Mouse (Mus musculus) Patski (cell line): ENCODE measurements around the gene Llgl2. TPM values are rescaled to one million over a fixed set of nuclear protein-coding genes. Genes with fewer than 3 reads are reported as not detected.

Experiments
- ATAC-seq: fragments of 100-300 bp; one replicate; pipeline ENCODE4 v1.8.0; 2021
- CTCF ChIA-PET: fragments of 350-600 bp; sonication (Branson Sonifier 250); formaldehyde crosslinking; loops from one replicate; lab custom pipeline; 2022; ENCODE audit warnings: inconsistent platforms; lab: Charles Lee
- POLR2A ChIA-PET: fragments of 350-600 bp; sonication (Branson Sonifier 250); formaldehyde crosslinking; loops from one replicate; lab custom pipeline; 2022; ENCODE audit warnings: antibody characterized with exemption, inconsistent platforms; lab: Charles Lee
- DNase-seq: peaks from one replicate; pipeline ENCODE4 v3.0.0-alpha.2; 2011; ENCODE audit warnings: low read depth, low spot score
- H3K27me3 ChIP-seq: fragments of 371-371 bp; one replicate; pipeline ENCODE4 v1.5.1; 2021
- CTCF ChIP-seq: fragments of 100-300 bp; IDR thresholded peaks from one replicate; pipeline ENCODE4 v1.5.1; 2021
- in situ Hi-C: fragments of 300-500 bp; cut with MboI; formaldehyde crosslinking; loops from 3 replicates; pipeline ENCODE4 v1.11.1; 2018; ENCODE audit warnings: low pct_unique_long_range_greater_than_20kb, mixed read lengths
- polyA plus RNA-seq: library from polyadenylated mRNA; unstranded; gene quantifications from one replicate; pipeline ENCODE4 v1.2.3, GENCODE M21; 2021

The Llgl2 gene
- polyA plus RNA-seq, 1 experiment from 2014 or later = 163 TPM

- in situ Hi-C loops = no loop called here
- CTCF ChIA-PET = interaction anchor here (1.3 to 9.1 kb wide), 4 partner anchors 10 to 48 kb away, joined by 3 to 46 read pairs (median 8); no protein-coding TSS in a partner anchor
- DNase-seq (no peak), ATAC-seq (no peak)
- no peak for TF ChIP-seq CTCF
- POLR2A ChIA-PET = interaction anchor here (3.2 kb wide), 1 partner anchor 11 kb away, joined by 27 read pairs; no protein-coding TSS in a partner anchor
- H3K27me3 ChIP-seq = no peaks in the 10 kb centered on the region
Measured at GRCm38 (mm10) chr11:115832064-115832463, 8.2 kb downstream of the Llgl2 start.

- no peak for ATAC-seq
- no peak for TF ChIP-seq CTCF
- DNase-seq = no peak
- ChIA-PET POLR2A (interaction anchor here (3.2 kb wide), 1 partner anchor 10 kb away, joined by 27 read pairs; no protein-coding TSS in a partner anchor), CTCF (interaction anchor here (1.3 to 9.1 kb wide), 4 partner anchors 10 to 48 kb away, joined by 3 to 46 read pairs (median 8); no protein-coding TSS in a partner anchor)
- no peaks in the 10 kb centered on the region for H3K27me3 ChIP-seq
- in situ Hi-C loops = no loop called here
Measured at GRCm38 (mm10) chr11:115832523-115832922, 8.7 kb downstream of the Llgl2 start.

- no peaks in the 10 kb centered on the region for H3K27me3 ChIP-seq
- CTCF ChIA-PET = interaction anchor here (1.8 to 9.1 kb wide), 3 partner anchors 9 to 27 kb away, joined by 7 to 46 read pairs (median 8); no protein-coding TSS in a partner anchor
- in situ Hi-C loops = no loop called here
Measured at GRCm38 (mm10) chr11:115833021-115833513, 9.2 kb downstream of the Llgl2 start.

DNA sequence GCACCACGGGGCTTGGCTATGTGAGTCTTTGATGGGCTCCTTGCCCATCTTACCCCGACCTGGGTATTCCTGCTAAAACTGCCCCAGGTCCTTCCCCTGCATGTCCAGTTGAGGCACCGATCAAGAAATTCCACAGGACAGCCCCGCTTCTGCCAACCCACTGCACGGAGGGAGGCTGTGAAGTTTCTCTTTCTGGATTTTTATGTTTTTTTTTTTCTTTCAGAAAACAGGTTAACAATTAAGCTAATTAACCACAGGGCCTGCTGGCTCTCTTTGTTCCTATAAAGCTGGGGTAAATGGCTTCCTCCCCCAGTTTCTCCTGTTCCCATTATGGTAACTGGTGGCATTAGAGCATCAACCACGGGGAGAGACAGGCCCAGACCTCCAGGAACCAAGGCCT, 10.2 kb downstream of the Llgl2 start:
- in situ Hi-C loops = no loop called here
- TF ChIP-seq CTCF = no peak
- ChIA-PET POLR2A (interaction anchor here (0.5 to 3.2 kb wide), 6 partner anchors 9 to 206 kb away, joined by 3 to 27 read pairs (median 4); partner anchors contain the start of gene Slc25a19), CTCF (interaction anchor here (9.1 kb wide), 1 partner anchor 8 kb away, joined by 46 read pairs; no protein-coding TSS in a partner anchor)
- ATAC-seq (no peak), DNase-seq (no peak)
- H3K27me3 ChIP-seq = no peaks in the 10 kb centered on the region

More at GRCm38 (mm10) chr11:115833021-115833513, 9.2 kb downstream of the Llgl2 start:
- DNase-seq (no peak), ATAC-seq (no peak)
- TF ChIP-seq CTCF = no peak
- POLR2A ChIA-PET = interaction anchor here (3.2 kb wide), 1 partner anchor 10 kb away, joined by 27 read pairs; no protein-coding TSS in a partner anchor

GRCm38 (mm10) chr11:115836656-115837395, 13.0 kb downstream of the Llgl2 start:
- DNase-seq (no peak), ATAC-seq (no peak)
- ChIA-PET POLR2A (interaction anchor here (1.1 kb wide), 1 partner anchor 21 kb away, joined by 4 read pairs; no protein-coding TSS in a partner anchor), CTCF (no interaction called here)
- in situ Hi-C loops = no loop called here
- TF ChIP-seq CTCF = no peak
- H3K27me3 ChIP-seq = no peaks in the 10 kb centered on the region

GRCm38 (mm10) chr11:115837606-115838345, 13.9 kb downstream of the Llgl2 start:
- DNase-seq (no peak), ATAC-seq (no peak)
- H3K27me3 ChIP-seq = no peaks in the 10 kb centered on the region
- no peak for TF ChIP-seq CTCF
- in situ Hi-C loops = no loop called here
- ChIA-PET CTCF (interaction anchor here (1.2 kb wide), 1 partner anchor 17 kb away, joined by 3 read pairs; no protein-coding TSS in a partner anchor), POLR2A (interaction anchor here (1.2 kb wide), 1 partner anchor 8 kb away, joined by 3 read pairs; no protein-coding TSS in a partner anchor)

DNA sequence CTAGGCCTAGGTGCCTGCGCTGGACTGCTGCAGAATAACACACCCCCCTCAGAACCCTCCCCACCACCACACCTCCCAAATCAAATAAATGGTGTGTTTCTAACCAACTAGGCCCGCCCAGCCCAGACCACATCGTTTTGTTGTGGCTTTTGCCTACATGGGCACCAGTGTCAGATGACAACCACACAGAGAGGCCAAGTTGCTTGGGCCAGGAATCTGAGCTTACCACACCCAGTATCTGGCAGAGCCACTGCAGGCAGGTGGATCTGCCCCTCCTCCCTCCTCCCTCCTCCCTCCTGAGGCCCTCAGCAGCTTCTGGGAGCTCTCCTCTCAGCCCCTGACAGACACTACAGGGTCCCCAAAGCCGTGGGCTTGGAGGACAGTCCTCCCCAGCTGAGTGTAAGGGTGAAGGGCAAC, 15.1 kb downstream of the Llgl2 start:
- CTCF ChIA-PET = interaction anchor here (1.2 kb wide), 2 partner anchors 18 to 21 kb away, joined by 3 read pairs; no protein-coding TSS in a partner anchor
- DNase-seq (no peak), ATAC-seq (no peak)
- POLR2A ChIA-PET = interaction anchor here (1.1 to 1.2 kb wide), 2 partner anchors 9 to 19 kb away, joined by 3 read pairs; no protein-coding TSS in a partner anchor
- in situ Hi-C loops = no loop called here
- no peaks in the 10 kb centered on the region for H3K27me3 ChIP-seq
- no peak for TF ChIP-seq CTCF

DNA sequence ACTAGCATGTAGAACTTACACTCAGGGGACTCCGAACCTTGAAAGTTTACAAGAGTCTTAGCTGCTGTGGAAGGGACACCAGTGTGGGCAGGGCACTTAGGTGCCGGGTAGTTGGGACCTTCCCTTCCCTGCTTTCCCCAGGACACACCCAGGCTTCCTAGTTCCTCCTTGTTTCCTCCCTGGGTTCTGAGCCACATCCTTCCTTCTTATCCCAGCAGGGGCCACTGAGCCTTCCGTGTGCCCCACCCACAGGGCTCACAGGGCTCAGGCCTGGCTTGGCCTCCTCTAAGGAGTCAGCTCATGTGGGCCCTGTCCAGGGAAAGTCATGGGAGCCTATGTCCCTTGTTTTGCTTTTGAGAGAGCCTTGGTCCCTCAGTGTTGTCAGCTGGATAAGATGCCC, 15.9 kb downstream of the Llgl2 start:
- ChIA-PET CTCF (interaction anchor here (1.2 to 4.7 kb wide), 2 partner anchors 9 to 22 kb away, joined by 3 to 46 read pairs; no protein-coding TSS in a partner anchor), POLR2A (interaction anchor here (0.6 to 1.6 kb wide), 3 partner anchors 9 to 20 kb away, joined by 3 to 6 read pairs (median 3); no protein-coding TSS in a partner anchor)
- in situ Hi-C loops = no loop called here
- ATAC-seq = no peak
- TF ChIP-seq CTCF = no peak
- DNase-seq = no peak
- H3K27me3 ChIP-seq = no peaks in the 10 kb centered on the region

GRCm38 (mm10) chr11:115841044-115841443, 17.2 kb downstream of the Llgl2 start:
- no peak for DNase-seq
- in situ Hi-C loops = no loop called here
- ChIA-PET POLR2A (interaction anchor here (0.7 to 3.3 kb wide), 4 partner anchors 8 to 172 kb away, joined by 3 to 27 read pairs (median 11); partner anchors contain the start of gene Galk1), CTCF (interaction anchor here (1.1 to 4.7 kb wide), 4 partner anchors 11 to 18 kb away, joined by 3 to 46 read pairs (median 4); no protein-coding TSS in a partner anchor)
- TF ChIP-seq CTCF = no peak
- ATAC-seq = no peak
- H3K27me3 ChIP-seq = no peaks in the 10 kb centered on the region
